Mouse (Mus musculus) embryonic facial prominence, embryonic 14.5 days (tissue): Measurements from ENCODE around the gene Hoxa13. TPM values are rescaled to one million over a fixed set of nuclear protein-coding genes. Genes with fewer than 3 reads are reported as not detected.

Experiments used
- ATAC-seq: fragments of 200-750 bp; cut with Nextera tagmentation; 2 replicates; pipeline ENCODE4 v1.8.0; 2017; ENCODE audit warnings: low read depth, moderate number of reproducible peaks, moderate TSS enrichment
- DNase-seq: peaks from one replicate; pipeline ENCODE4 v3.0.0-alpha.2; 2015; ENCODE audit warnings: low spot score
- H3K27ac ChIP-seq: fragments of 300-500 bp; sonication (generic); replicated peaks from 2 replicates; pipeline ENCODE4 v1.5.1; 2014; ENCODE audit warnings: low read depth, mild to moderate bottlenecking, low read length, moderate library complexity
- H3K27me3 ChIP-seq: fragments of 300-500 bp; sonication (generic); replicated peaks from 2 replicates; pipeline ENCODE4 v1.6.1; 2014; ENCODE audit warnings: low read length; ENCODE audit not compliant: control insufficient read depth, insufficient read depth
- H3K36me3 ChIP-seq: fragments of 300-500 bp; sonication (generic); 2 replicates; pipeline ENCODE4 v1.6.1; 2014; ENCODE audit warnings: low read length, mixed read lengths; ENCODE audit not compliant: control insufficient read depth, insufficient read depth
- H3K4me1 ChIP-seq: fragments of 300-500 bp; sonication (generic); 2 replicates; pipeline ENCODE4 v1.6.1; 2014; ENCODE audit warnings: antibody characterized with exemption, low read length; ENCODE audit not compliant: control insufficient read depth, insufficient read depth
- H3K4me2 ChIP-seq: fragments of 300-500 bp; sonication (generic); 2 replicates; pipeline ENCODE4 v1.6.1; 2014; ENCODE audit warnings: low read depth, mild to moderate bottlenecking, low read length, moderate library complexity, mixed read lengths
- H3K4me3 ChIP-seq: fragments of 300-500 bp; sonication (generic); 2 replicates; pipeline ENCODE4 v1.5.1; 2014; ENCODE audit warnings: low read depth, mild to moderate bottlenecking, low read length
- H3K9ac ChIP-seq: fragments of 300-500 bp; sonication (generic); 2 replicates; pipeline ENCODE4 v1.6.1; 2014; ENCODE audit warnings: low read depth, mild to moderate bottlenecking, low read length, moderate library complexity, mixed read lengths
- H3K9me3 ChIP-seq: fragments of 300-500 bp; sonication (generic); 2 replicates; pipeline ENCODE4 v1.6.1; 2016; ENCODE audit warnings: low read length; ENCODE audit not compliant: control insufficient read depth
- WGBS: fragments of 180-500 bp; shearing (Covaris S2); extraction: QIAGEN DNeasy Blood & Tissue Kit; methylation state at CpG from one replicate; pipeline ENCODE4 v1.1.7; 2014; 5-methylcytosine and 5-hydroxymethylcytosine counted together
- polyA plus RNA-seq: library from polyadenylated mRNA; unstranded; fragments of >200 nt; fragmentation: Nextera tagmentation; extraction: Ambion mirVana; gene quantifications from 2 replicates; pipeline ENCODE4 v1.2.1, GENCODE M21; 2014

The Hoxa13 gene
- polyA plus RNA-seq, 1 experiment from 2014 or later: not detected

- H3K27ac ChIP-seq: no peak overlapping the region
- H3K36me3 ChIP-seq: no peaks in the 10 kb centered on the region
- no peak overlapping the region for H3K9ac ChIP-seq
- 10% methylated on average over 14 of the region's 14 CpGs for WGBS
- H3K4me1 ChIP-seq: peaks cover 10% of the 10 kb centered on the region; the same call in 1 of the 2 replicates
- no peaks in the 10 kb centered on the region for H3K9me3 ChIP-seq
- DNase-seq (no peak), ATAC-seq (no peak)
- H3K27me3 ChIP-seq: peaks cover 100% of the 10 kb centered on the region
- H3K4me3 ChIP-seq: no peak overlapping the region
- no peak overlapping the region for H3K4me2 ChIP-seq
These were observed 42.0 kb downstream of the Hoxa13 start for GRCm38 (mm10) chr6:52218643-52219215.

- H3K9me3 ChIP-seq: no peaks in the 10 kb centered on the region
- peak overlapping the region; percentile 29 for H3K4me3 ChIP-seq
- DNase-seq: no peak
- WGBS: 2% methylated on average over 23 of the region's 23 CpGs
- H3K4me2 ChIP-seq: peak overlapping the region; percentile 46; the same call in 1 of the 2 replicates
- no peak for ATAC-seq
- no peak overlapping the region for H3K27ac ChIP-seq
- peaks cover 10% of the 10 kb centered on the region; the same call in 1 of the 2 replicates for H3K4me1 ChIP-seq
- H3K36me3 ChIP-seq: no peaks in the 10 kb centered on the region
- H3K9ac ChIP-seq: no peak overlapping the region
- peaks cover 100% of the 10 kb centered on the region for H3K27me3 ChIP-seq
These were observed 42.6 kb downstream of the Hoxa13 start for GRCm38 (mm10) chr6:52217895-52218642.

- H3K4me1 ChIP-seq: peaks cover 10% of the 10 kb centered on the region; the same call in 1 of the 2 replicates
- no peak overlapping the region for H3K9ac ChIP-seq
- peaks cover 100% of the 10 kb centered on the region for H3K27me3 ChIP-seq
- peak overlapping the region; percentile 29 for H3K4me3 ChIP-seq
- H3K9me3 ChIP-seq: no peaks in the 10 kb centered on the region
- ATAC-seq (no peak), DNase-seq (no peak)
- peak overlapping the region; percentile 46 for H3K4me2 ChIP-seq
- WGBS: 0% methylated on average over 15 of the region's 25 CpGs
- H3K36me3 ChIP-seq: no peaks in the 10 kb centered on the region
- H3K27ac ChIP-seq: no peak overlapping the region
These were observed 43.3 kb downstream of the Hoxa13 start for GRCm38 (mm10) chr6:52217459-52217768.

GRCm38 (mm10) chr6:52216691-52217458 lies 43.8 kb downstream of the Hoxa13 start:
- Histone ChIP-seq H3K27ac (no peak overlapping the region), H3K4me3 (peak overlapping the region; percentile 29), H3K36me3 (no peaks in the 10 kb centered on the region), H3K4me2 (peak overlapping the region; percentile 46), H3K9me3 (no peaks in the 10 kb centered on the region), H3K9ac (0 out of 2 replicates have a peak overlapping the region, but pooled peaks have one; percentile 14), H3K4me1 (peaks cover 9% of the 10 kb centered on the region; the same call in 1 of the 2 replicates), H3K27me3 (peaks cover 100% of the 10 kb centered on the region)
- 2% methylated on average over 44 of the region's 60 CpGs for WGBS
- DNase-seq (no peak), ATAC-seq (no peak)

GRCm38 (mm10) chr6:52215771-52216535 lies 44.7 kb downstream of the Hoxa13 start:
- ATAC-seq: no peak
- WGBS: 2% methylated on average over 30 of the region's 30 CpGs
- Histone ChIP-seq H3K9me3 (no peaks in the 10 kb centered on the region), H3K4me3 (0 out of 2 replicates have a peak overlapping the region, but pooled peaks have one; percentile 29), H3K27me3 (peaks cover 100% of the 10 kb centered on the region), H3K9ac (no peak overlapping the region), H3K4me1 (peaks cover 7% of the 10 kb centered on the region; the same call in 1 of the 2 replicates), H3K27ac (no peak overlapping the region), H3K36me3 (no peaks in the 10 kb centered on the region), H3K4me2 (no peak overlapping the region)
- DNase-seq: no peak

GRCm38 (mm10) chr6:52215070-52215469 lies 45.6 kb downstream of the Hoxa13 start:
- H3K9ac ChIP-seq: no peak overlapping the region
- H3K9me3 ChIP-seq: no peaks in the 10 kb centered on the region
- no peaks in the 10 kb centered on the region for H3K36me3 ChIP-seq
- 12% methylated on average over 3 of the region's 3 CpGs for WGBS
- H3K27ac ChIP-seq: no peak overlapping the region
- DNase-seq (no peak), ATAC-seq (no peak)
- H3K4me2 ChIP-seq: no peak overlapping the region
- H3K4me3 ChIP-seq: no peak overlapping the region
- peaks cover 100% of the 10 kb centered on the region for H3K27me3 ChIP-seq
- H3K4me1 ChIP-seq: peaks cover 7% of the 10 kb centered on the region; the same call in 1 of the 2 replicates

- ATAC-seq (no peak), DNase-seq (no peak)
- 12% methylated on average over 5 of the region's 5 CpGs for WGBS
- no peak overlapping the region for H3K9ac ChIP-seq
- no peaks in the 10 kb centered on the region for H3K9me3 ChIP-seq
- no peak overlapping the region for H3K27ac ChIP-seq
- no peaks in the 10 kb centered on the region for H3K36me3 ChIP-seq
- H3K27me3 ChIP-seq: peaks cover 100% of the 10 kb centered on the region
- H3K4me1 ChIP-seq: peaks cover 7% of the 10 kb centered on the region; the same call in 1 of the 2 replicates
- no peak overlapping the region for H3K4me2 ChIP-seq
- no peak overlapping the region for H3K4me3 ChIP-seq
These were observed 46.4 kb downstream of the Hoxa13 start for GRCm38 (mm10) chr6:52214271-52214670.
